8 mouse cellular contexts compared by ENCODE assay signal in the genomic region with DNA sequence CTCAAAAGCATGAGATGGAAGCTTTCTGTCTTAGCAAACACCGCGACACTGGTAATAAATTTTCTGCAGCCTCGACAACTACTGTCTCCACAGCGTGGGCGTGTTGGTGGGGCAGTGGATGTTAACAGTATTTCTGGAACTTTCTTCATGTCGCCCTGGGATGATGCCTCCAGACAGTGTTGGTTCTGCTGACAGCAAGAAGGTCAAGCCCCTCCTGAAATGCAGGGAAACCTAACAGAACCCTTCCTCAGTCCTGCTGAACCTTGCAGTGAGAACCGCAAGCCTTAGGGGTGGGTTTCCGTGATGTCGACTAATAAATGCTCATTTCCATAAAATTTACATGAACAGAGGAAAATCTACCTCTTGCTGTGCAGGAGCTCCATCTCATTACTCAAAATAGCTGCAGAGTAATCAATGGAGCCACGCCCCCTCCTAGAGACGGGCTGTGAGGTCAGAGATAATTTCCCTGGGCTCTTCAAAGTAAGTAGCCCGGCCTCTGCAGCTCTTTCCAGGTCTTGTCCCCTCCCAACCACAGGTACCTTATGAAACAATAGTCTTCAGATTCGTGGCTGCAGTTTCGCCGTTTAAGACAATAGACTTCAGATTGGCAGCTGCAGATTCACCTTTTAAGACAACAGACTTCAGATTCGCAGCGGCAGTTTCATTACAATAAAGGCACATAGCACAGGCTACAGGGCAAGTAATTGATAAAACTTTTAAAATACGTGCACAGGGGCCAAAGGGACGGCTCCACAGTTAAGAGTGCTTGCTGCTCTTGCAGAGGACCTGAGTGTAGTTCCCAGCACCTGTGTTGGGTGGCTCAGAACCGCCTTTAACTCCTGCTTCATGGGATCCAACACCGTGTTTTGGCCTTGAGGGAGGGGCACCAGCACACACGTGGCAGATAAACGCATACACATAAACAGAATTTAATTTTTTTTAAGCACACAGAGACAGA.
DNase-seq lines count a peak whose midpoint lies in the region; ATAC-seq lines count a peak whose summit lies in the region.

No protein-coding gene starts in this region.

- H3K9ac ChIP-seq in forebrain, embryonic 12.5 days: peak overlapping the region; percentile 17; the same call in 1 of the 2 replicates
- H3K9ac ChIP-seq in hindbrain, embryonic 15.5 days: peak overlapping the region; percentile 37; the same call in 1 of the 2 replicates

- peak; percentile 68 for ATAC-seq in forebrain, embryonic 12.5 days (ENCODE audit: low FRiP score)
- peak; percentile 70; the same call in 1 of the 2 replicates for ATAC-seq in hindbrain, embryonic 15.5 days (ENCODE audit: low FRiP score, low read depth)

- H3K4me1 ChIP-seq in forebrain, embryonic 12.5 days: peaks cover 12% of the 10 kb centered on the region
- H3K4me1 ChIP-seq in hindbrain, embryonic 15.5 days (replicated peaks): peaks cover 23% of the 10 kb centered on the region

- peak overlapping the region; percentile 35 for H3K4me3 ChIP-seq in forebrain, embryonic 12.5 days (replicated peaks)
- H3K4me3 ChIP-seq in hindbrain, embryonic 15.5 days: peak overlapping the region; percentile 40

- H3K36me3 ChIP-seq in forebrain, embryonic 12.5 days (replicated peaks): no peaks in the 10 kb centered on the region
- no peaks in the 10 kb centered on the region for H3K36me3 ChIP-seq in hindbrain, embryonic 15.5 days
- no peaks in the 10 kb centered on the region for H3K36me3 ChIP-seq in splenic B cell, adult 2 months (ENCODE audit: control insufficient read depth, insufficient read depth, low read length, poor library complexity, severe bottlenecking)

- peaks cover 9% of the 10 kb centered on the region for H3K27me3 ChIP-seq in forebrain, embryonic 12.5 days
- H3K27me3 ChIP-seq in hindbrain, embryonic 15.5 days: no peaks in the 10 kb centered on the region
- no peaks in the 10 kb centered on the region for H3K27me3 ChIP-seq in splenic B cell, adult 2 months (ENCODE audit: control insufficient read depth, insufficient read depth, low read length, poor library complexity, severe bottlenecking)

- H3K9me3 ChIP-seq in forebrain, embryonic 12.5 days: no peaks in the 10 kb centered on the region
- no peaks in the 10 kb centered on the region for H3K9me3 ChIP-seq in hindbrain, embryonic 15.5 days

- peak overlapping the region; percentile 55 for H3K4me2 ChIP-seq in forebrain, embryonic 12.5 days
- H3K4me2 ChIP-seq in hindbrain, embryonic 15.5 days: peak overlapping the region; percentile 64

- H3K27ac ChIP-seq in forebrain, embryonic 12.5 days: peak overlapping the region; percentile 59; the same call in 1 of the 2 replicates
- peak overlapping the region; percentile 56 for H3K27ac ChIP-seq in hindbrain, embryonic 15.5 days (replicated peaks)

- intact Hi-C loops in left cerebral cortex, postnatal 25 days (cut with DNase I): no loop called here

- DNase-seq in Muller cell, postnatal 12 days (ENCODE audit: inconsistent ontology term): peak; percentile 84
- peak; percentile 2 for DNase-seq in c-Kit-positive CD71-positive TER-119-negative erythroid progenitor cells, embryonic 14.5 days (ENCODE audit: low read depth)
- DNase-seq in left cerebral cortex, postnatal 25 days (ENCODE audit: low spot score in 2 of 2): peak; percentile 35 to 69
- peak; percentile 75 for DNase-seq in mesoderm, embryonic 11.5 days (ENCODE audit: low read depth, low spot score)
- peak; percentile 2 for DNase-seq in splenic B cell, adult 2 months (ENCODE audit: low read depth, low spot score)
- DNase-seq in gastrocnemius, postnatal 10 days: no peak

- 59% methylated on average over 23 of the region's 23 CpGs for WGBS in forebrain, embryonic 12.5 days
- WGBS in hindbrain, embryonic 15.5 days: 45% methylated on average over 23 of the region's 23 CpGs
